Mouse (Mus musculus): ENCODE data around the gene Irx4.

Gene Irx4

GRCm38 (mm10) chr13:73270451-73271081, 10.3 kb downstream of the Irx4 start:
- DNase-seq = no peak

GRCm38 (mm10) chr13:73271336-73272242, 11.3 kb downstream of the Irx4 start:
- no peak for DNase-seq

GRCm38 (mm10) chr13:73272794-73273282, 12.6 kb downstream of the Irx4 start:
- no peak for DNase-seq

- DNase-seq = no peak
Observed at GRCm38 (mm10) chr13:73273536-73273935, 13.3 kb downstream of the Irx4 start.

GRCm38 (mm10) chr13:73277361-73277760, 17.1 kb downstream of the Irx4 start:
- DNase-seq = no peak

- no peak for DNase-seq
Observed at GRCm38 (mm10) chr13:73277797-73278196, 17.5 kb downstream of the Irx4 start.

GRCm38 (mm10) chr13:73279196-73279595, 18.9 kb downstream of the Irx4 start:
- no peak for DNase-seq

- no peak for DNase-seq
Observed at GRCm38 (mm10) chr13:73282407-73282806, 22.1 kb downstream of the Irx4 start.

GRCm38 (mm10) chr13:73283534-73283933, 23.3 kb downstream of the Irx4 start:
- DNase-seq = no peak

GRCm38 (mm10) chr13:73290206-73290605, 29.9 kb downstream of the Irx4 start:
- no peak for DNase-seq

- DNase-seq = no peak
Observed at GRCm38 (mm10) chr13:73291102-73291501, 30.8 kb downstream of the Irx4 start.

- no peak for DNase-seq
Observed at GRCm38 (mm10) chr13:73298717-73299116, 38.4 kb downstream of the Irx4 start.

GRCm38 (mm10) chr13:73299322-73299721, 39.0 kb downstream of the Irx4 start:
- DNase-seq = no peak

GRCm38 (mm10) chr13:73304729-73305128, 44.5 kb downstream of the Irx4 start:
- no peak for DNase-seq

GRCm38 (mm10) chr13:73305398-73306084, 45.3 kb downstream of the Irx4 start:
- no peak for DNase-seq

GRCm38 (mm10) chr13:73306085-73306410, 45.8 kb downstream of the Irx4 start:
- no peak for DNase-seq

- DNase-seq = no peak
Observed at GRCm38 (mm10) chr13:73306430-73306829, 46.2 kb downstream of the Irx4 start.

GRCm38 (mm10) chr13:73310183-73310929, 50.1 kb downstream of the Irx4 start:
- DNase-seq = peak; percentile 19 to 53

Data from cerebellum, postnatal 25 days (tissue).